Mouse (Mus musculus): Measurements from ENCODE around the gene H2afy.

The H2afy gene

DNA sequence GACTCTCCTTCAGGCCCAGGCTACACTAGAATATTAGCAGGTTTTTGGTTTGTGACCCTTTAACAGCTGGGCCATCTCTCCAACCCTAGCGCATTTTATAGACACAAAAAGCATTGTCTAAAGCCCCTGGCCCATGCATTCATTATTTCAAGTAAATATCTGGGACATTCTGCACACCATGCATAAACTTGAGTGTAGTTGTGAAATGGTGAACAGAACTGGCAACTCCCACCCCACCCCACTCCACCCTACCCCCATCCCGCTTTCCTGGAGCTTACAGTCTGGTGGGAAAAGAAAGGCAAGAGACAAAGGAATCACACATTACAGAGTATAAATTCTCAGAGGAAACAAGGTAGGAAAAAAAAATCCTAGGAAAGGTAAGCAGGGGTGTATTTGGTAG, at the start of gene H2afy:
Gene H2afy, minus strand, starts transcription at position 162 of the 400 bp plus-strand sequence.
- DNase-seq (ENCODE audit: low read depth, low spot score) = no peak

DNA sequence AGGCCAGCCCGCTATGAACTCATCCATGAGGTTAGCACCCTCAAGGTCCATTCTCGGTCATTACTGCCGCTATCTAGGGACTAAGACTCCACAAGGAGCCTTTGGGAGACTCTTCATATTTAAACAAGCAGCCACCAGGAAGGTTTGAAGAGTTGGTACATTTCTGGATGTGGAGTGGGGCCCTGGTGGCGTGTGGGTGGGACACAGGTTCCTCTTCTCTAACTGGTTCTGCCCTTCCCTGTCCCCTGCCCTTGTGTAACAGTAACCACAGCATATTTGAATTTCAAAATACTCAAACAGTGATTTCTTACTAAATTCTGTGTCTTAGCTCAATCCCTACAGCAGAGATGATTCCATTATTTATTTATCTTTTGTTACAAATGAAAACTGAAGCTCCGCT, 47.5 kb upstream of the H2afy start:
- no peak for DNase-seq (ENCODE audit: low read depth, low spot score)

DNA sequence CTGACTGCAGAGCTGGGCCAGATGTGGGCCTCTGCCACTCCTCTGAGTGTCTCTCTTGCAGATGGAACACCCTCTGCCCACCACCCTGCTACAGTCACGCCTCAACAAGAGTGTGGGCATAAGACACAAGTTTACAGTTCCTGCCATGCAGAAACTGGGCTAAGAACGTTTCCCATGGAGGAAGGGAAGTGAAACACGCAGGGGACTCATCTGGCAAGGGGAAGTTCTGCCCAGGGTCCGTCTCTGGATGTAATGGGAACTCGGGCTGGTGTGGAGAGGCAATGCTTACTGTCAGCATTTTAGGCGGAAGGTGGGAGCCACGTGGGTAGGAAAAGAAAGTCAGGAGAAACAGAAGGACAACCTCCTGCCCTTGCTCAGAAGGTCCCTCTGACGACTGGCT, 45.3 kb upstream of the H2afy start:
- no peak for DNase-seq (ENCODE audit: low read depth, low spot score)

DNA sequence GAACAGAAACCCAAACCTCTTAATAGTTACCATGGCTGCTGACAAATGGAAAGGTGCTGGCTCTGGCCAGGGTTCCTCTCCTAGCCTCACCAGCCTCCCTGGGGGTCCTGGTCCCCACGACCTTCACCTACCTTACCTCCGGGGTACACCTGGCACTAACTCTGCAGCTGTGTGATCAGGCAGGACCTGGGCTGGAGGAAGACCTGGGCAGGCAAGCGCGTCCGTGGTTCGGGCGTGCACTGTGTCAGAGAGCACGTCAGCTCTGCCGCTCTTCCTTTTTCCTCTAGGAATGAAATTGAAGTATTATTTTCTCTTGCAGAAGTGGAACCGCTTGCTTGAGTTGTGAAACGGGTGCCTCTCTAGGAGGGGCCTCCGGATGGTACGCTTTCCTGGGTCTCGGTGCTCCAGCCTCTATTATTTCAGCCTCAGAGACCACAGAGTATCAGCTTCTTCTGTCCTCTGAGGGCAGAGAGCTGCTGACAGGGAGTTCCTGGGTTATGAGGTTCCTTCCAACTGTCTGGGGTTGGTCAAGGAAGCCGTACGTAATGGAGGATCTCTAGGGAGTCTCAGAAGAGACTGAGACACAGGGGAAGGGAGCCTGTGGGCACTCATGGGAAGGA, 42.4 kb upstream of the H2afy start, which contains the start of gene Tifab:
Gene Tifab, minus strand, starts transcription at position 470 of the 620 bp plus-strand sequence.
- DNase-seq (ENCODE audit: low read depth, low spot score) = no peak

- no peak for DNase-seq (ENCODE audit: low read depth, low spot score)
Measured at GRCm38 (mm10) chr13:56176310-56176709, 40.1 kb upstream of the H2afy start.

- DNase-seq (ENCODE audit: low read depth, low spot score) = no peak
Measured at GRCm38 (mm10) chr13:56175848-56176247, 39.7 kb upstream of the H2afy start.

GRCm38 (mm10) chr13:56172901-56173545, 36.9 kb upstream of the H2afy start:
- DNase-seq (ENCODE audit: low read depth, low spot score) = no peak

DNA sequence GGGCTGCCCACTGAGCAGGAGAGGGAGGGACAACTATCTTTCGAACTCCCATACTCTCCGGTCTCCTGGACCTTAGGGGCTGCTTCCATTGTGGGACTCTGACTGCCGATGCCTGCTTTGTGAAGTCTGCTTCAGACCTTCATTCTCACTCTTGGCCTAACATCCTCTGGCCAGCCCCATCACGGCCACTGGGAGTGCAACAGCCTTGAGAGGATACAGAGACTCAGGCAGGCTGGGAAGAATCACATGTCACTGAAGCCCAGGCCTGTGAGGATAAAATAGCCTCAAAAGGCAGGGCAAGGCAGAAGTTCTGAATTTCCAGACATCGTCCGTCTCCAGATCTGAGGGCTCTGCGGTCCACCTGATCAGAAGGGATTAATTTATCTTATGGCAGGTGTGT, 35.9 kb upstream of the H2afy start:
- no peak for DNase-seq (ENCODE audit: low read depth, low spot score)

DNA sequence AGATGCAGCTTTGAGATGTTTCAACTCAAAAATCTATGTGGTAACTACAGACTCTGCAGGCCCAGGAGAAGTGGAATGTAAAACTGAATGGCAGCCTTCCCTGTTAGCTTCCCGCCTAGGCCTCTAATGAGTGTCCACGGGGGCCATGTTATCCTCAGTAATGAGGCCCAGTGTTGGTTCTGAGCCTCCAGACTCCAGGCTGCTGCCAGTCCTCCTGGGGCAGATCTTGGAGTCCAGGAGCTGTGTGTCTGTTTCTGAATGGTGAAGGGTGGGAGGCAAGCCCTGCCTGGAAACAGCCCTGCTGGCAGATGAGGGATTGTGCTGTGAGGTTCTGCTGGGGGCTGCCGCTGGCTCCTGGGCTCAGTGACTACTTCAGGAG, 32.2 kb upstream of the H2afy start:
- no peak for DNase-seq (ENCODE audit: low read depth, low spot score)

DNA sequence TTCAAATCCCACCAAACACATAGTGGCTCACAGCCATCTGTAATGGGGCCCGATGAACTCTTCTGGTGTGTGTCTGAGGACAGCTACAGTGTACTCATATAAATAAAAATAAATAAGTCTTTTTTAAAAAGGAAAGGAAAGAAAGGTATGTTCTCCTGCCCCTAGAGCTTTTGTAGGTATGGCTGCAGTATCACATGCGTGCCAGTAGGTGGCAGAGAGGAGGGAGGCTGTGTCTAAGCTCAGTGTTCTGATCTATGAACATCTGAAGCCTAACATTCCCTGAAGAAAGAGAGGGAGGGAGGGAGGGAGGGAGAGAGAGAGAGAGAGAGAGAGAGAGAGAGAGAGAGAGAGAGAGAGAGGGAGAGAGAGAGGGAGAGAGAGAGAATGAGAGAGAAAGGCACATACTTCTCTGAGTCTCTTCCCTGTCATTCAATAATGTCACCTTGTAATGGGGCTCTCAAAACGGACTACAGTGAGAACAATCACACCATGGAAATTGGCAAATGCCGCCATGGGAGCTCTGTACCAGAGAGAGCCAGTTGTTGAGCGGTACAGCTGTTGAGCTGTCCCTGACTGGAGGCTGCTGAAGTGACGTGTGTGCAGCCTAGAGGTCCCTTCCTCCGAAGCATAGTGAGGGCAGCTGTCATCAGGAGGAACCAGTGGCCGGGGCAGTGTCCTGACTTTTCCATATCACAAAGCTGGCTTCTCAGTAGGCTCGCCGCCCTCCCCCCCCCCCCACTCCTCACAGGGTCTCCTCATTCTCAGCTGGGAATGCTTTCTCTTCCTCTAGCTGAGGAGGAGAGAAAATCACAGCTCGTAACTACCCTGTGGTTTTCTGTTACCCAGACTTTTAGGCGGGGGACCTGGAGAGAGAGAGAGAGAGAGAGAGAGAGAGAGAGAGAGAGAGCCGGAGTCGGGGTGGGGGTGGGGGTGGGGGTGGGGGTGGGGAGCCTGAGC, 31.6 kb upstream of the H2afy start:
- DNase-seq (ENCODE audit: low read depth, low spot score) = no peak

GRCm38 (mm10) chr13:56165561-56165960, 29.4 kb upstream of the H2afy start:
- no peak for DNase-seq (ENCODE audit: low read depth, low spot score)

GRCm38 (mm10) chr13:56164372-56164771, 28.2 kb upstream of the H2afy start:
- DNase-seq (ENCODE audit: low read depth, low spot score) = no peak

GRCm38 (mm10) chr13:56163751-56164150, 27.6 kb upstream of the H2afy start:
- no peak for DNase-seq (ENCODE audit: low read depth, low spot score)

DNA sequence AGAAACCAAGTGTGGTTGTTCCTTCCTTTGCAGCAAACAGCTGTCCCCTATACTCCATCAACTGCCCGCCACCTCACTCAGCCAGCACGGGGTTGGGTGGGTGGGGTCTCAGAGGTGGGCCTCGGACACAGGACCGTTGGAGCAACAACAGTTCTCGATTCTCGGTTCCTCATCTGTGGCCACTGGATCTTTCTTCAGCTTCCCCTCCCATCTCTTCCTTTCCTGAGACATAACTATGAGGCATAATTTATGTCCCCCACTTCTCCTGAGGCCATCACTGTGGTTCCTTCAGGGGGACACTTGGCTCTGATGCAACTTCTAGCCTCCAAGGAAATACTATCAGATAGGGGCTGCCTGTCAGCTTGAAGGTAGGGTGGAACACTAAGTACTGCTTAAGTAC, 26.7 kb upstream of the H2afy start:
- no peak for DNase-seq (ENCODE audit: low read depth, low spot score)

GRCm38 (mm10) chr13:56159614-56160363, 23.6 kb upstream of the H2afy start:
- DNase-seq (ENCODE audit: low read depth, low spot score) = no peak

DNA sequence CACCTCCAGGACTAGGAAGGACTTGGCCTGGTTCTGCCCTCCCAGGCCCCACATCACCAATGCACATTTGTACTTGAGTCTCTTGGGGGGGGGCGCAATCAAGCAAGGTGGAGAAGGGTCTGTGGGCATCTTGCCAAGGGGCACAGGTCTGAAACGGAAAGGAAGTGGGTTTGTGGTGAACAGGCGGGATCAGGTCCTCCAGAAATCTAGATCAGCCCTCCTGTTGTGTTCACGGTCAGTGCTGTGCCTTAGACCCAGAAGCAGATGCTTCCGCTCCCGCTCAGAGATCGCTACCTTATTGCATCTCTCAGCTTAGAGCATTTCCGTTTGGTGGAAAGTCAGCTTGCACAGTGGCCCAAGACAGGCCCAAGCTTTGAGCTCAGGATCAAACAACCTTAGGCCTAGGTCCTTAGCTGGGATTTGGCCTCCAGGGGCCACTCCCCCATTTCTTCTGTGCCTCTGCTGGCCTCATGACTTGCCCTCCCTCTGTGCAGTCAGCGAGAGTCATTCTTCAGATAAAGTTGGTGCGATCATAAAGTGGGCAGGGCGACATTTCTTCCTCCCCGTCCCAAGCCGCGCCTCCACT, 22.9 kb upstream of the H2afy start:
- no peak for DNase-seq (ENCODE audit: low read depth, low spot score)

DNA sequence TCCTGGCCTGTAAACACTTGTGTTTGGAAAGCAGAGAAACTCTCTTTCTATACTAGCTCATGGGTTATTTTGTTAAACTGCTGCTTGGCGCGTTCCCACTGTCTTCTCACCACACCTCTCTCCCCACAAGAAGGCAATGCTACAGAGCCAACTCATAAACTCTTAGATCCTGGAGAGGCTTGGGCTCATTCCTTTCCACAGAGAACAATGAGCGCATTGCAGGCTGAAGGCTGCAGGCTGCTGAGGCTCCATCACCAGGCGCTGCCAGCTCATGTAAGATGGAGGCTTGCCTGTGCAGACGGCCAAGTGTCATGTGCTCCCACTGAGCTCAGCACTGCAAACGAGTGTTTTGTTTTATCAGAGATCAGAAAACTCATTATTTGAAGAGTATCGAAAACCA, 19.5 kb upstream of the H2afy start:
- DNase-seq (ENCODE audit: low read depth, low spot score) = no peak

DNA sequence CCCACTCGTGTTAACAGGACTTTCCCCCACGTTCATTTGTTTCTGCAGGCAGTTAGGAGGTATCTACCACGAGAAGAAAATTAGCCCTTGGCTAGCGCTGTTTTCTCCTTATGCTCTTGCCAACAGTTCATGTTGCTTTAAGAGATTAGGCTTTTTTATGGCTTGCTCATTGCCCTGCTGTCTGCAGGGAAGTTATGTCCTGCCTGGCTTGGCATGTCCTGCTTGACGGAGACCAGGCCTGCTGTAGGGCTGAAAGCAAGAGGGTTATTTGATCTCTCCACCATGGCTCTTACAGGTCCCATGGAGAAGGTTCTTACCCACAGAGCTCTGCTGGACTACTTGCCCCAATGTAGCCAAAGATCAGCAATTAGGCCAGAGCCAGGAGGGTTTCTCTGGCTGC, 18.9 kb upstream of the H2afy start:
- no peak for DNase-seq (ENCODE audit: low read depth, low spot score)

DNA sequence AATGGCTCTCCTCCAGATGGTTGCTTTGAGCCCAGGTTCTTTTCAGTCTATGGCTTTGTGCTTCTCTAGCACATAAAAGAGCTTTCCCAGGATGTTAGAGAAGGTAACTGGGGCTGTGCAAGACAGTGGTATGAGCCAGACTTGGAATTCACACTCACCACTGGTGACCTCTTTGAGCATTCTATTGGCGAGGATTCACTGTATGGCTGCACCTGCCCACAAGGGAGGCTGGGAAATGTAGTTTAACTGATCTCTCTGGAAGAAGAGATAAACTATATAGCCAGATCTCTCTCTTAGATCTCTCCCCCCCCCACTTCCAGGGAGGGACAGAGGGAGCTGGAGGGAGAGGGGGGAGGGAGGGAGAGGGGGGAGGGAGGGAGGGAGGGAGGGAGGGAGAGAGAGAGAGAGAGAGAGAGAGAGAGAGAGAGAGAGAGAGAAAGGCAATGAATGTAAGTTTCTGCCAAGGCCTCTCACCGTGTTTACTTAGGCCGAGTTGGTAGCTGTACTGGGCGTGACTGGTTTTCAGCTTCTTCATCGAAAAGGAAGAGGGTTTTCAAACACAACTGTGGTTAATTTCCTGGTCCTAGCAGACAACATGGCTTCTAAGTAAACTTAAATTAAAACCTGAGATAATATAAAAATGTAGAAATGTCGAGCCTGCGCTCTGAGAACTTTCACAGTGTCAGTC, 16.8 kb upstream of the H2afy start:
- DNase-seq (ENCODE audit: low read depth, low spot score) = no peak

- no peak for DNase-seq (ENCODE audit: low read depth, low spot score)
Measured at GRCm38 (mm10) chr13:56151404-56152226, 15.5 kb upstream of the H2afy start.
